Mouse (Mus musculus) MEL (cell line): ENCODE data around the gene Gm28305. TPM values are rescaled to one million over a fixed set of nuclear protein-coding genes. Genes with fewer than 3 reads are reported as not detected.

Source experiments
- DNase-seq: peaks from one replicate; pipeline ENCODE4 v3.0.0; 2011; ENCODE audit warnings: low read depth, low spot score
- H3K27ac ChIP-seq: 2 replicates; pipeline ENCODE4 v1.5.1; 2012; ENCODE audit warnings: low read depth, mild to moderate bottlenecking, control low read depth, low read length, moderate library complexity; ENCODE audit not compliant: control insufficient read depth
- H3K27me3 ChIP-seq, 2 experiments: fragments of 150-350 bp in 1 of 2; sonication (generic) in 1 of 2; 2 replicates each; pipeline ENCODE4 v1.6.1; 2012; ENCODE audit warnings: low read length in 2 of 2, mild to moderate bottlenecking in 2 of 2, improper control_type of control experiment in 1 of 2, moderate library complexity in 1 of 2; ENCODE audit not compliant: insufficient read depth in 2 of 2, control insufficient read depth in 1 of 2
- H3K36me3 ChIP-seq, 2 experiments: 2 replicates each; pipeline ENCODE4 v1.6.1; 2012 to 2014; ENCODE audit warnings: low read length in 2 of 2, improper control_type of control experiment in 1 of 2, inconsistent platforms in 1 of 2, mild to moderate bottlenecking in 1 of 2; ENCODE audit not compliant: insufficient read depth in 2 of 2, control insufficient read depth in 1 of 2
- H3K4me1 ChIP-seq, 2 experiments: fragments of 150-350 bp in 1 of 2; sonication (generic) in 1 of 2; 2 replicates each; pipeline ENCODE4 v1.6.1; 2012; ENCODE audit warnings: low read length in 2 of 2, improper control_type of control experiment in 1 of 2, mild to moderate bottlenecking in 1 of 2; ENCODE audit not compliant: insufficient read depth in 2 of 2, control insufficient read depth in 1 of 2
- H3K4me3 ChIP-seq, 2 experiments: fragments of 150-350 bp in 1 of 2; sonication (generic) in 1 of 2; 2 replicates each; pipeline ENCODE4 v1.5.1; 2012; ENCODE audit warnings: low read depth in 2 of 2, low read length in 2 of 2, mild to moderate bottlenecking in 2 of 2, moderate library complexity in 2 of 2, control low read depth in 1 of 2, improper control_type of control experiment in 1 of 2; ENCODE audit not compliant: control insufficient read depth in 1 of 2, insufficient read depth in 1 of 2
- H3K79me2 ChIP-seq: 2 replicates; pipeline ENCODE4 v1.6.1; 2012; ENCODE audit warnings: mild to moderate bottlenecking, low read length, moderate library complexity; ENCODE audit not compliant: control insufficient read depth, poor library complexity, insufficient read depth
- H3K9ac ChIP-seq: 2 replicates; pipeline ENCODE4 v1.6.1; 2012; ENCODE audit warnings: low read depth, mild to moderate bottlenecking, control low read depth, low read length, moderate library complexity; ENCODE audit not compliant: control insufficient read depth, poor library complexity, severe bottlenecking
- H3K9me3 ChIP-seq: fragments of 150-350 bp; sonication (generic); replicated peaks from 2 replicates; pipeline ENCODE4 v1.6.1; 2012; ENCODE audit warnings: mild to moderate bottlenecking, low read length, improper control_type of control experiment, moderate library complexity; ENCODE audit not compliant: insufficient read depth
- CHD1 ChIP-seq: IDR thresholded peaks from 2 replicates; pipeline ENCODE4 v1.6.1; 2012; ENCODE audit warnings: low read depth, mild to moderate bottlenecking, inconsistent platforms, low read length, improper control_type of control experiment
- CHD2 ChIP-seq: IDR thresholded peaks from 2 replicates; pipeline ENCODE4 v1.6.1; 2011; ENCODE audit warnings: low read length, improper control_type of control experiment
- E2F4 ChIP-seq: IDR thresholded peaks from 2 replicates; pipeline ENCODE4 v1.6.1; 2011; ENCODE audit warnings: low read depth, low read length, improper control_type of control experiment, borderline replicate concordance
- JUND ChIP-seq: IDR thresholded peaks from 2 replicates; pipeline ENCODE4 v1.6.1; 2011; ENCODE audit warnings: low read depth, mild to moderate bottlenecking, improper control_type of control experiment, low read length
- KAT2A ChIP-seq: conservative IDR thresholded peaks from 2 replicates; pipeline ENCODE4 v1.6.1; 2012; ENCODE audit warnings: low read depth, low read length, improper control_type of control experiment, inconsistent platforms
- MEF2A ChIP-seq: IDR thresholded peaks from 2 replicates; pipeline ENCODE4 v1.6.1; 2014; ENCODE audit warnings: low read depth, mild to moderate bottlenecking, inconsistent platforms, low read length, improper control_type of control experiment; ENCODE audit not compliant: poor library complexity, insufficient replicate concordance, severe bottlenecking; ENCODE audit errors: extremely low read depth
- MYB ChIP-seq: IDR thresholded peaks from 2 replicates; pipeline ENCODE4 v1.6.1; 2011; ENCODE audit warnings: mild to moderate bottlenecking, low read depth, low read length, improper control_type of control experiment
- MYC ChIP-seq: IDR thresholded peaks from 2 replicates; pipeline ENCODE4 v1.6.1; 2011; ENCODE audit warnings: low read depth, mild to moderate bottlenecking, low read length, improper control_type of control experiment, moderate library complexity
- NELFE ChIP-seq: IDR thresholded peaks from 2 replicates; pipeline ENCODE4 v1.6.1; 2011; ENCODE audit warnings: low read depth, low read length, improper control_type of control experiment
- NRF1 ChIP-seq: IDR thresholded peaks from 2 replicates; pipeline ENCODE4 v1.6.1; 2014; ENCODE audit warnings: low read depth, mild to moderate bottlenecking, inconsistent platforms, low read length, improper control_type of control experiment, moderate library complexity; ENCODE audit not compliant: poor library complexity, insufficient read depth, severe bottlenecking
- POLR2AphosphoS2 ChIP-seq: IDR thresholded peaks from 2 replicates; pipeline ENCODE4 v1.6.1; 2011; ENCODE audit warnings: low read length, improper control_type of control experiment
- TAL1 ChIP-seq: IDR thresholded peaks from 2 replicates; pipeline ENCODE4 v1.6.1; 2012; ENCODE audit warnings: mild to moderate bottlenecking, inconsistent platforms, low read length, moderate library complexity, mixed read lengths
- TBP ChIP-seq: IDR thresholded peaks from 2 replicates; pipeline ENCODE4 v1.8.0; 2011; ENCODE audit warnings: low read depth, low read length, improper control_type of control experiment
- TCF12 ChIP-seq: IDR thresholded peaks from 2 replicates; pipeline ENCODE4 v1.6.1; 2014; ENCODE audit warnings: low read depth, mild to moderate bottlenecking, inconsistent platforms, low read length, improper control_type of control experiment, moderate library complexity
- ZKSCAN1 ChIP-seq: IDR thresholded peaks from 2 replicates; pipeline ENCODE4 v1.6.1; 2012; ENCODE audit warnings: low read depth, mild to moderate bottlenecking, inconsistent platforms, low read length, improper control_type of control experiment, moderate library complexity
- polyA plus RNA-seq, 2 experiments: library from polyadenylated mRNA; stranded (reverse) in 1 of 2; unstranded in 1 of 2; fragments of >175 nt in 1 of 2; fragments of >200 nt in 1 of 2; gene quantifications; 2 replicates each; pipeline versions ENCODE4 v1.2.1 to v1.2.4; 2012; ENCODE audit warnings: low replicate concordance in 2 of 2, low read depth in 1 of 2; ENCODE audit not compliant: insufficient read length in 2 of 2, insufficient read depth in 1 of 2, missing spikeins in 1 of 2
- total RNA-seq: library from RNA; depleted of rRNA; stranded (reverse); fragments of 300-350 nt; gene quantifications from 2 replicates; pipeline ENCODE4 v1.2.3, GENCODE M21; 2012

Gm28305 gene
- total and polyA plus RNA-seq, 3 experiments, result not detected

- no peaks in the 10 kb centered on the region for H3K79me2 ChIP-seq
- no peaks in the 10 kb centered on the region for H3K9me3 ChIP-seq
- no peak overlapping the region for H3K9ac ChIP-seq
- TF ChIP-seq CHD2 (no peak), MYC (no peak), TCF12 (no peak), JUND (no peak), KAT2A (no peak), TBP (no peak), E2F4 (no peak), MEF2A (no peak), CHD1 (no peak), POLR2AphosphoS2 (no peak), NELFE (no peak)
- no peak overlapping the region for H3K4me3 ChIP-seq
- H3K36me3 ChIP-seq, result peaks cover 0 to 2% of the 10 kb centered on the region in 2 experiments; a peak in 2 of 4 replicates
- DNase-seq, result no peak
- no peaks in the 10 kb centered on the region for H3K27me3 ChIP-seq
- H3K4me1 ChIP-seq, result no peaks in the 10 kb centered on the region
- no peak overlapping the region for H3K27ac ChIP-seq
Measured at GRCm38 (mm10) chr9:104085730-104086429, 45.4 kb downstream of the Gm28305 start.

- Histone ChIP-seq H3K79me2 (no peaks in the 10 kb centered on the region), H3K4me3 (no peak overlapping the region), H3K9ac (no peak overlapping the region), H3K9me3 (no peaks in the 10 kb centered on the region), H3K27ac (no peak overlapping the region), H3K4me1 (no peaks in the 10 kb centered on the region), H3K27me3 (no peaks in the 10 kb centered on the region), H3K36me3 (peaks cover 0 to 2% of the 10 kb centered on the region in 2 experiments; a peak in 2 of 4 replicates)
- no peak for DNase-seq
- TF ChIP-seq ZKSCAN1 (no peak), MYC (no peak), TBP (no peak), NRF1 (no peak), JUND (no peak), MYB (no peak), MEF2A (no peak), KAT2A (no peak), TAL1 (no peak)
Measured at GRCm38 (mm10) chr9:104088555-104088954, 48.1 kb downstream of the Gm28305 start.
